Comparison of ENCODE assay signal across 28 mouse cellular contexts in the genomic region with DNA sequence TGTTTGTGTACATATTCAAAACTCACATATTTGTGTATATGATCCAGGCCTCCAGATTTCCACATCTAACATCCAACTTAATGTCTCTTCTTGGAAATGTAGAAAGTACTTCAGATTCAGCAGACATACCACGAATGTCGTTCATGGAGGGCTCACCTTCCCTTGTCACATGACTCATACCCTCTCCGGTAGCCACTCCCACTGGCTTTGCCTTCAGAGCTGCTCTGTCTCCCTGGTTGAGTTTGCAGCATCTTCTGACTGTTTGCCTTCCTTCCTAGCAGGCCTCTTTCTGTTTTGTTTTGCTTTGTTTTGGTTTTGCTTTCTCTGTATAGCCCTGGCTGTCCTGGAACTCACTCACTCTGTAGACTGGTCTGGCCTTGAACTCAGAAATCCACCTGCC.
DNase-seq lines count a peak whose midpoint lies in the region; ATAC-seq and TF ChIP-seq lines count a peak whose summit lies in the region.
"Had no signal": no experiment of that assay in that cellular context is flagged by ENCODE, and none has a peak within 500 bp of the region (broad histone marks: within the 10 kb centered on the region; RNA-seq: fewer than 3 reads in every experiment).

No protein-coding gene starts in this region.

- TF ChIP-seq CTCF in ES-Bruce4 (IDR thresholded peaks at IDR 0.05; ENCODE audit: low read depth, low read length) = no peak

- no peak for ATAC-seq in heart, embryonic 13.5 days (ENCODE audit: extremely low read depth, insufficient number of reproducible peaks, low FRiP score, low TSS enrichment)
- ATAC-seq: activated CD4-positive, CD25-positive, alpha-beta regulatory T cell, adult 4 months; CD4-positive, CD25-positive, alpha-beta regulatory T cell, adult 4 months; forebrain, embryonic 14.5 days; forebrain, embryonic 16.5 days; Patski had no signal

- no peaks in the 10 kb centered on the region for H3K9me3 ChIP-seq in heart, embryonic 13.5 days
- H3K9me3 ChIP-seq in ES-Bruce4 (replicated peaks; ENCODE audit: control insufficient read depth, insufficient read depth, low read length, poor library complexity, severe bottlenecking) = no peaks in the 10 kb centered on the region
- no peaks in the 10 kb centered on the region for H3K9me3 ChIP-seq in ES-E14 (ENCODE audit: control insufficient read depth, insufficient read depth, low read depth, low read length)
- no peaks in the 10 kb centered on the region for H3K9me3 ChIP-seq in midbrain, embryonic 10.5 days (replicated peaks)
- H3K9me3 ChIP-seq: embryonic facial prominence, embryonic 13.5 days; embryonic facial prominence, embryonic 15.5 days; forebrain, embryonic 10.5 days; forebrain, embryonic 12.5 days; G1E had no signal

- TF ChIP-seq EP300 in ES-Bruce4 (IDR thresholded peaks at IDR 0.05; ENCODE audit: insufficient read depth, low read depth, low read length) = no peak

- no peak overlapping the region for H3K9ac ChIP-seq in heart, embryonic 13.5 days
- H3K9ac ChIP-seq in ES-Bruce4 (ENCODE audit: low read depth, poor library complexity, severe bottlenecking) (no peak overlapping the region), ES-E14 (ENCODE audit: insufficient read depth, low read depth, low read length, poor library complexity, severe bottlenecking) (no peak overlapping the region)
- H3K9ac ChIP-seq: embryonic facial prominence, embryonic 13.5 days; embryonic facial prominence, embryonic 15.5 days; forebrain, embryonic 12.5 days had no signal

- H3K27me3 ChIP-seq in heart, embryonic 13.5 days (replicated peaks) = no peaks in the 10 kb centered on the region
- H3K27me3 ChIP-seq in ES-Bruce4 (ENCODE audit: control insufficient read depth, insufficient read depth, low read length, poor library complexity, severe bottlenecking) = no peaks in the 10 kb centered on the region
- H3K27me3 ChIP-seq in midbrain, embryonic 10.5 days (ENCODE audit: low read depth, poor library complexity, severe bottlenecking) = no peaks in the 10 kb centered on the region
- H3K27me3 ChIP-seq: embryonic facial prominence, embryonic 13.5 days; embryonic facial prominence, embryonic 15.5 days; forebrain, embryonic 12.5 days; Patski had no signal

- whole genome bisulfite sequencing in heart, embryonic 13.5 days = 72% methylated on average over 3 of the region's 3 CpGs
- WGBS in midbrain, embryonic 10.5 days = 88% methylated on average over 3 of the region's 3 CpGs

- peaks cover 36% of the 10 kb centered on the region for H3K4me1 ChIP-seq in heart, embryonic 13.5 days
- H3K4me1 ChIP-seq in ES-Bruce4 (ENCODE audit: control insufficient read depth, insufficient read depth, low read length) (no peaks in the 10 kb centered on the region), ES-E14 (ENCODE audit: control insufficient read depth in 2 of 2, insufficient read depth in 2 of 2, low read length in 2 of 2, poor library complexity in 1 of 2) (peaks cover 2 to 8% of the 10 kb centered on the region in 2 experiments; a peak in 2 of 4 replicates)
- H3K4me1 ChIP-seq in midbrain, embryonic 10.5 days = no peaks in the 10 kb centered on the region
- H3K4me1 ChIP-seq: embryonic facial prominence, embryonic 13.5 days; embryonic facial prominence, embryonic 15.5 days; forebrain, embryonic 10.5 days; forebrain, embryonic 12.5 days had no signal

- 0 out of 2 replicates have a peak overlapping the region, but pooled peaks have one; percentile 3 for H3K27ac ChIP-seq in heart, embryonic 13.5 days (replicated peaks)
- H3K27ac ChIP-seq in ES-Bruce4 (ENCODE audit: insufficient read depth, low read length) (0 out of 2 replicates have a peak overlapping the region, but pooled peaks have one; percentile 42), ES-E14 (ENCODE audit: insufficient read depth, low read depth, low read length, poor library complexity, severe bottlenecking) (no peak overlapping the region)
- no peak overlapping the region for H3K27ac ChIP-seq in midbrain, embryonic 10.5 days (replicated peaks)
- H3K27ac ChIP-seq: embryonic facial prominence, embryonic 13.5 days; embryonic facial prominence, embryonic 15.5 days; forebrain, embryonic 10.5 days; forebrain, embryonic 12.5 days had no signal

- no peak for TF ChIP-seq POLR2A in ES-Bruce4 (IDR thresholded peaks at IDR 0.05; ENCODE audit: insufficient read depth, low read length)

- DNase-seq in heart, adult 8-10 months (ENCODE audit: low spot score) = no peak
- DNase-seq in ES-E14 (ENCODE audit: low read depth, low spot score) (peak; percentile 42), ZHBTc4 (ENCODE audit: low read depth, low spot score) (peak; percentile 72)
- DNase-seq in midbrain, embryonic 10.5 days (ENCODE audit: low spot score) = no peak
- no peak for DNase-seq in embryo, embryonic 10.5 days (ENCODE audit: low spot score)
- no peak for DNase-seq in B cell, adult 2 months
- DNase-seq: adrenal gland, adult 8-10 months; adrenal gland, postnatal 14 days; adrenal gland, postnatal 36 days; cerebellum, adult 11-12 months; cerebellum, adult 2 months; cerebellum, adult 9-10 months; cerebellum, postnatal 10 days; cerebellum, postnatal 25 days; embryo, embryonic 11 days had no signal

- H3K36me3 ChIP-seq in heart, embryonic 13.5 days = 0 out of 2 replicates have a peak, but pooled peaks cover 3% of the 10 kb centered on the region
- H3K36me3 ChIP-seq in ES-Bruce4 (ENCODE audit: control insufficient read depth, insufficient read depth, low read length, poor library complexity, severe bottlenecking) (no peaks in the 10 kb centered on the region), ES-E14 (ENCODE audit: control insufficient read depth, insufficient read depth, low read length, poor library complexity, severe bottlenecking) (no peaks in the 10 kb centered on the region)
- no peaks in the 10 kb centered on the region for H3K36me3 ChIP-seq in midbrain, embryonic 10.5 days
- H3K36me3 ChIP-seq: embryonic facial prominence, embryonic 13.5 days; embryonic facial prominence, embryonic 15.5 days; forebrain, embryonic 10.5 days; forebrain, embryonic 12.5 days; G1E had no signal

- no peak overlapping the region for H3K4me2 ChIP-seq in heart, embryonic 13.5 days
- H3K4me2 ChIP-seq: embryonic facial prominence, embryonic 13.5 days; embryonic facial prominence, embryonic 15.5 days; forebrain, embryonic 12.5 days had no signal

- in situ Hi-C loops in ES-E14 (cut with MboI; ENCODE audit: low sequenced_read_pairs in 2 of 2, unreplicated experiment in 2 of 2) = no loop called here

- H3K4me3 ChIP-seq in heart, embryonic 13.5 days = no peak overlapping the region
- H3K4me3 ChIP-seq in ES-Bruce4 (ENCODE audit: low read depth, low read length) (no peak overlapping the region), ES-E14 (ENCODE audit: insufficient read depth in 1 of 2, low read depth in 1 of 2, low read length in 2 of 2, poor library complexity in 1 of 2, severe bottlenecking in 1 of 2) (0 out of 4 replicates have a peak overlapping the region, but pooled peaks of 1 of the 2 experiments have one; percentile 21)
- no peak overlapping the region for H3K4me3 ChIP-seq in midbrain, embryonic 10.5 days
- H3K4me3 ChIP-seq: embryonic facial prominence, embryonic 13.5 days; embryonic facial prominence, embryonic 15.5 days; erythroblast, embryonic 14.5 days; forebrain, embryonic 10.5 days; forebrain, embryonic 12.5 days had no signal

TF ChIP-seq in ES-E14, 5 proteins besides CTCF, POLR2A, EP300 and RAD21:
- TF ChIP-seq ZNF384 (IDR thresholded peaks at IDR 0.05; ENCODE audit: low read depth, low read length) (no peak), ZC3H11A (IDR thresholded peaks at IDR 0.05; ENCODE audit: borderline replicate concordance, low read depth, low read length) (no peak), CHD2 (IDR thresholded peaks at IDR 0.05; ENCODE audit: low read depth, low read length) (no peak), MAFK (IDR thresholded peaks at IDR 0.05; ENCODE audit: insufficient read depth, low read depth, low read length) (no peak), HCFC1 (IDR thresholded peaks at IDR 0.05; ENCODE audit: borderline replicate concordance, insufficient read depth, low read length) (no peak)

Comparison
In these comparisons a context has a peak if more than half of its experiments do, and no peak if none do; other contexts are left out.
1. H3K27ac ChIP-seq: peak in heart, embryonic 13.5 days (single experiment) and ES-Bruce4 (single experiment); none in ES-E14 (single experiment) and midbrain, embryonic 10.5 days (single experiment).
2. DNase-seq: peak in ES-E14 (single experiment) and ZHBTc4 (single experiment); none in heart, adult 8-10 months (single experiment), midbrain, embryonic 10.5 days (single experiment), embryo, embryonic 10.5 days (single experiment) and B cell, adult 2 months (0 of 2).